Mouse (Mus musculus) gonadal fat pad, adult 2 months (tissue): ENCODE measurements around the gene Cnpy1. TPM values are rescaled to one million over a fixed set of nuclear protein-coding genes. Genes with fewer than 3 reads are reported as not detected.

Source experiments
- DNase-seq: peaks from one replicate; pipeline ENCODE4 v3.0.0-alpha.2; 2012; ENCODE audit warnings: low read depth
- polyA plus RNA-seq: library from polyadenylated mRNA; depleted of rRNA; stranded (reverse); fragments of >200 nt; gene quantifications from 2 replicates; pipeline ENCODE4 v1.2.3, GENCODE M21; 2012

Cnpy1 gene
- polyA plus RNA-seq, 1 experiment, result 0.05 TPM

GRCm38 (mm10) chr5:28239829-28240228 lies 5.8 kb downstream of the Cnpy1 start:
- DNase-seq, result no peak

GRCm38 (mm10) chr5:28238876-28239275 lies 6.7 kb downstream of the Cnpy1 start:
- no peak for DNase-seq

- no peak for DNase-seq
These were observed 7.5 kb downstream of the Cnpy1 start for GRCm38 (mm10) chr5:28238152-28238551.

GRCm38 (mm10) chr5:28237715-28238114 lies 7.9 kb downstream of the Cnpy1 start:
- DNase-seq, result no peak

GRCm38 (mm10) chr5:28237055-28237454 lies 8.6 kb downstream of the Cnpy1 start:
- no peak for DNase-seq

GRCm38 (mm10) chr5:28236098-28236497 lies 9.5 kb downstream of the Cnpy1 start:
- no peak for DNase-seq

GRCm38 (mm10) chr5:28232101-28232500 lies 13.5 kb downstream of the Cnpy1 start:
- DNase-seq, result no peak

- no peak for DNase-seq
These were observed 26.0 kb downstream of the Cnpy1 start for GRCm38 (mm10) chr5:28219596-28219995.

- DNase-seq, result no peak
These were observed 32.2 kb downstream of the Cnpy1 start for GRCm38 (mm10) chr5:28213441-28213840.

- DNase-seq, result no peak
These were observed 33.8 kb downstream of the Cnpy1 start for GRCm38 (mm10) chr5:28211651-28212310.

- DNase-seq, result no peak
These were observed 34.7 kb downstream of the Cnpy1 start for GRCm38 (mm10) chr5:28210591-28211550.

- DNase-seq, result no peak
These were observed 35.8 kb downstream of the Cnpy1 start for GRCm38 (mm10) chr5:28209549-28210431.

- DNase-seq, result no peak
These were observed 36.7 kb downstream of the Cnpy1 start for GRCm38 (mm10) chr5:28208726-28209520.

GRCm38 (mm10) chr5:28207043-28207442 lies 38.6 kb downstream of the Cnpy1 start:
- DNase-seq, result no peak

- DNase-seq, result no peak
These were observed 39.2 kb downstream of the Cnpy1 start for GRCm38 (mm10) chr5:28206448-28206847.

- DNase-seq, result no peak
These were observed 40.9 kb downstream of the Cnpy1 start for GRCm38 (mm10) chr5:28204678-28205077.

- DNase-seq, result no peak
These were observed 42.5 kb downstream of the Cnpy1 start for GRCm38 (mm10) chr5:28203086-28203485.

- no peak for DNase-seq
These were observed 46.3 kb downstream of the Cnpy1 start for GRCm38 (mm10) chr5:28199089-28199873.

GRCm38 (mm10) chr5:28195473-28195872 lies 50.1 kb downstream of the Cnpy1 start:
- no peak for DNase-seq

GRCm38 (mm10) chr5:28192099-28192454 lies 53.5 kb downstream of the Cnpy1 start:
- DNase-seq, result no peak
